9 mouse cellular contexts compared by ENCODE assay signal in genomic region chr5:101664423-101664921, GRCm38 (mm10). TPM values are rescaled to one million over a fixed set of nuclear protein-coding genes. Genes with fewer than 3 reads are reported as not detected.
DNase-seq lines count a peak whose midpoint lies in the region; ATAC-seq and TF ChIP-seq lines count a peak whose summit lies in the region.
"Had no signal": no experiment of that assay in that cellular context is flagged by ENCODE, and none has a peak within 500 bp of the region (broad histone marks: within the 10 kb centered on the region; RNA-seq: fewer than 3 reads in every experiment).

No protein-coding gene starts in this region.

- H3K27me3 ChIP-seq in forebrain, embryonic 15.5 days, result peaks cover 83% of the 10 kb centered on the region
- peaks cover 98% of the 10 kb centered on the region for H3K27me3 ChIP-seq in limb, embryonic 14.5 days (ENCODE audit: control insufficient read depth, insufficient read depth, low read length)
- H3K27me3 ChIP-seq in small intestine, adult 2 months (ENCODE audit: control insufficient read depth, insufficient read depth, low read length), result peaks cover 91% of the 10 kb centered on the region

- under 1% methylated on average over 63 of the region's 64 CpGs for WGBS in forebrain, embryonic 15.5 days
- WGBS in limb, embryonic 14.5 days, result 0% methylated on average over 56 of the region's 64 CpGs
- WGBS in small intestine, adult 2 months, result under 1% methylated on average over 64 of the region's 64 CpGs

- DNase-seq in frontal cortex, adult 2 months (ENCODE audit: extremely low spot score in 1 of 2, low spot score in 1 of 2), result no peak
- DNase-seq in ES-CJ7 (ENCODE audit: low read depth, low spot score), result peak; percentile 65
- DNase-seq in limb, embryonic 14.5 days (ENCODE audit: low spot score), result no peak
- no peak for DNase-seq in ovary, postnatal 10 days (ENCODE audit: low spot score)
- DNase-seq in cerebellum, postnatal 25 days, result no peak

- ATAC-seq in frontal cortex, adult (ENCODE audit: low TSS enrichment), result 0 out of 2 replicates have a peak, but pooled peaks have one; percentile 13
- no peak for ATAC-seq in forebrain, embryonic 15.5 days (replicated peaks)
- no peak for ATAC-seq in limb, embryonic 14.5 days (ENCODE audit: low FRiP score, low read depth)

- no peak overlapping the region for H3K27ac ChIP-seq in forebrain, embryonic 15.5 days (replicated peaks)
- no peak overlapping the region for H3K27ac ChIP-seq in limb, embryonic 14.5 days (replicated peaks; ENCODE audit: low read depth, low read length)
- no peak overlapping the region for H3K27ac ChIP-seq in small intestine, adult 2 months (ENCODE audit: insufficient read depth, low read depth, low read length)

- H3K4me3 ChIP-seq in forebrain, embryonic 15.5 days, result peak overlapping the region; percentile 25
- H3K4me3 ChIP-seq in limb, embryonic 14.5 days (replicated peaks; ENCODE audit: low read length), result peak overlapping the region; percentile 41
- H3K4me3 ChIP-seq in small intestine, adult 2 months (ENCODE audit: low read depth, low read length), result peak overlapping the region; percentile 55

- H3K4me1 ChIP-seq in forebrain, embryonic 15.5 days, result peaks cover 29% of the 10 kb centered on the region
- peaks cover 17% of the 10 kb centered on the region; the same call in 1 of the 2 replicates for H3K4me1 ChIP-seq in limb, embryonic 14.5 days (ENCODE audit: control insufficient read depth, insufficient read depth, low read length)
- H3K4me1 ChIP-seq in small intestine, adult 2 months (ENCODE audit: control insufficient read depth, insufficient read depth, insufficient read length, low read length), result peaks cover 15% of the 10 kb centered on the region; the same call in 1 of the 2 replicates

- H3K4me2 ChIP-seq in forebrain, embryonic 15.5 days (replicated peaks), result peak overlapping the region; percentile 39
- peak overlapping the region; percentile 65 for H3K4me2 ChIP-seq in limb, embryonic 14.5 days (replicated peaks; ENCODE audit: low read depth, low read length, severe bottlenecking)

- TF ChIP-seq POLR2A in limb, embryonic 14.5 days (IDR thresholded peaks at IDR 0.05; ENCODE audit: borderline replicate concordance, extremely low read depth, insufficient read depth, insufficient read length), result no peak
- TF ChIP-seq POLR2A in small intestine, adult 2 months (IDR thresholded peaks at IDR 0.05; ENCODE audit: low read depth, low read length), result no peak

- no peaks in the 10 kb centered on the region for H3K36me3 ChIP-seq in forebrain, embryonic 15.5 days
- no peaks in the 10 kb centered on the region for H3K36me3 ChIP-seq in limb, embryonic 14.5 days (ENCODE audit: control insufficient read depth, insufficient read depth, low read length)
- H3K36me3 ChIP-seq in small intestine, adult 2 months (ENCODE audit: control insufficient read depth, insufficient read depth, low read length), result no peaks in the 10 kb centered on the region

- no peak for TF ChIP-seq CTCF in small intestine, adult 2 months (IDR thresholded peaks at IDR 0.05; ENCODE audit: extremely low read depth, insufficient read length, insufficient replicate concordance, low read depth, low read length)

- no peaks in the 10 kb centered on the region for H3K9me3 ChIP-seq in forebrain, embryonic 15.5 days
- no peaks in the 10 kb centered on the region for H3K9me3 ChIP-seq in limb, embryonic 14.5 days (ENCODE audit: control insufficient read depth, low read length)

- H3K9ac ChIP-seq in forebrain, embryonic 15.5 days (replicated peaks), result no peak overlapping the region
- 0 out of 2 replicates have a peak overlapping the region, but pooled peaks have one; percentile 25 for H3K9ac ChIP-seq in limb, embryonic 14.5 days (ENCODE audit: low read depth, low read length, severe bottlenecking)

RNA-seq across cellular contexts. Expression of gene Nkx6-1, which starts 0.3 kb away (rescaled TPM):
- polyA plus RNA-seq in frontal cortex, adult 2 months (2012; rRNA removed), result 0.06 and 0.18 TPM in 2 replicates
- 0.18 and 0.32 TPM in 2 replicates for polyA plus RNA-seq in forebrain, embryonic 15.5 days (2015; fragmentation: Nextera tagmentation; extraction: Ambion mirVana)
- 0.25 and 0.31 TPM in 2 replicates for polyA plus RNA-seq in limb, embryonic 14.5 days (2012; rRNA removed)
- polyA plus RNA-seq in limb, embryonic 14.5 days (2014; fragmentation: Nextera tagmentation; extraction: Ambion mirVana), result 0.10 TPM in 2 replicates
- 0.18 TPM in 1 of 2 replicates, not detected in the other for polyA plus RNA-seq in small intestine, adult 2 months (2012; rRNA removed)
- polyA plus RNA-seq: C2C12 had no signal
